Mouse (Mus musculus) lung, postnatal 36 days (tissue): ENCODE results near the gene Pou6f1.

ENCODE experiments used
- DNase-seq: peaks from one replicate; pipeline ENCODE4 v3.0.0; 2022; ENCODE audit warnings: mixed read lengths

Gene Pou6f1

GRCm38 (mm10) chr15:100599276-100600046, at the start of gene Pou6f1:
Pou6f1 (minus strand) TSS chr15:100599984.
- DNase-seq, result peak; percentile 65

GRCm38 (mm10) chr15:100646161-100646560, 46.4 kb upstream of the Pou6f1 start:
- DNase-seq, result no peak

- DNase-seq, result no peak
Observed at GRCm38 (mm10) chr15:100642451-100642850, 42.7 kb upstream of the Pou6f1 start.

GRCm38 (mm10) chr15:100641226-100641810, 41.5 kb upstream of the Pou6f1 start:
- DNase-seq, result no peak

- DNase-seq, result no peak
Observed at GRCm38 (mm10) chr15:100639972-100640750, 40.4 kb upstream of the Pou6f1 start.

- peak; percentile 80 for DNase-seq
Observed at GRCm38 (mm10) chr15:100637661-100638060, 37.9 kb upstream of the Pou6f1 start.

- peak; percentile 62 for DNase-seq
Observed at GRCm38 (mm10) chr15:100636700-100637501, 37.1 kb upstream of the Pou6f1 start, which contains the start of gene Smagp. Smagp (minus strand) TSS chr15:100636940.

GRCm38 (mm10) chr15:100635851-100636645, 36.3 kb upstream of the Pou6f1 start:
- no peak for DNase-seq

- DNase-seq, result no peak
Observed at GRCm38 (mm10) chr15:100635239-100635638, 35.5 kb upstream of the Pou6f1 start.

GRCm38 (mm10) chr15:100633341-100633740, 33.6 kb upstream of the Pou6f1 start:
- no peak for DNase-seq

GRCm38 (mm10) chr15:100632323-100632722, 32.5 kb upstream of the Pou6f1 start:
- no peak for DNase-seq

GRCm38 (mm10) chr15:100631454-100632170, 31.8 kb upstream of the Pou6f1 start:
- DNase-seq, result peak; percentile 48

GRCm38 (mm10) chr15:100630126-100630525, 30.3 kb upstream of the Pou6f1 start:
- no peak for DNase-seq

GRCm38 (mm10) chr15:100628797-100629196, 29.0 kb upstream of the Pou6f1 start:
- peak; percentile 71 for DNase-seq

GRCm38 (mm10) chr15:100627774-100628370, 28.1 kb upstream of the Pou6f1 start:
- peak; percentile 64 for DNase-seq

GRCm38 (mm10) chr15:100627287-100627686, 27.5 kb upstream of the Pou6f1 start:
- DNase-seq, result no peak

- no peak for DNase-seq
Observed at GRCm38 (mm10) chr15:100624435-100624834, 24.7 kb upstream of the Pou6f1 start.

GRCm38 (mm10) chr15:100623754-100624153, 24.0 kb upstream of the Pou6f1 start:
- no peak for DNase-seq

GRCm38 (mm10) chr15:100622164-100622563, 22.4 kb upstream of the Pou6f1 start:
- no peak for DNase-seq

- DNase-seq, result peak; percentile 49
Observed at GRCm38 (mm10) chr15:100621671-100622070, 21.9 kb upstream of the Pou6f1 start.

- no peak for DNase-seq
Observed at GRCm38 (mm10) chr15:100619200-100619599, 19.4 kb upstream of the Pou6f1 start.
